Mouse (Mus musculus) adrenal gland, postnatal 10 days (tissue): ENCODE results near the gene Ugp2. TPM values are rescaled to one million over a fixed set of nuclear protein-coding genes. Genes with fewer than 3 reads are reported as not detected.
"Not testable (repeated sequence)": the region's sequence is repeated elsewhere in the genome, so short reads cannot be mapped to it uniquely, and the experiment has no call there.

Experiments used
- DNase-seq: peaks from one replicate; pipeline ENCODE4 v3.0.0; 2021; ENCODE audit warnings: mixed read lengths
- microRNA-seq: library from miRNA; unstranded; fragments of <30 nt; microRNA quantifications from one replicate; pipeline ENCODE4 v1.2.0, GENCODE M21; 2021
- total RNA-seq, 2 experiments: library from RNA; stranded (reverse); gene quantifications; 2 replicates each; pipeline ENCODE4 v1.2.3; 2021

Ugp2 gene
- total RNA-seq, 2 experiments from 2014 or later: 104 to 105 TPM

DNA sequence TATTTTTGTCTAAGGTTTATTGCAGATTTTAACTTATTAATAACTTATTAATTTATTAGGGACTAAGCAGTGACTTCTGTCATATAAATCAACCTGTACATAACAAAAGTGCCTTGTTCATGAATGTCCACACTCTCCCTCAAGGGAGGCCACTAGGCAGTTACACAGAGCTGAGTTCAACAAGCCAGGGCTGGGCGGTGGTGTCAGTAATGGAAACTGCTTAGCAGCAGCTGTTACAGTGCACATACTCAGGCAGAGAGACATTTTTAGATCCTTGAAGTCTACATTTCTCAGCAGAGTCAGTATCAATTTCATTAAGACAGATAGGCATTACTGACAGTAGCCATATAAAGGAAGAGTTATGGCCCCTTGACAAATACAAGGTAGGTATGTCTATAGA lies 33.1 kb downstream of the Ugp2 start:
- DNase-seq: no peak

DNA sequence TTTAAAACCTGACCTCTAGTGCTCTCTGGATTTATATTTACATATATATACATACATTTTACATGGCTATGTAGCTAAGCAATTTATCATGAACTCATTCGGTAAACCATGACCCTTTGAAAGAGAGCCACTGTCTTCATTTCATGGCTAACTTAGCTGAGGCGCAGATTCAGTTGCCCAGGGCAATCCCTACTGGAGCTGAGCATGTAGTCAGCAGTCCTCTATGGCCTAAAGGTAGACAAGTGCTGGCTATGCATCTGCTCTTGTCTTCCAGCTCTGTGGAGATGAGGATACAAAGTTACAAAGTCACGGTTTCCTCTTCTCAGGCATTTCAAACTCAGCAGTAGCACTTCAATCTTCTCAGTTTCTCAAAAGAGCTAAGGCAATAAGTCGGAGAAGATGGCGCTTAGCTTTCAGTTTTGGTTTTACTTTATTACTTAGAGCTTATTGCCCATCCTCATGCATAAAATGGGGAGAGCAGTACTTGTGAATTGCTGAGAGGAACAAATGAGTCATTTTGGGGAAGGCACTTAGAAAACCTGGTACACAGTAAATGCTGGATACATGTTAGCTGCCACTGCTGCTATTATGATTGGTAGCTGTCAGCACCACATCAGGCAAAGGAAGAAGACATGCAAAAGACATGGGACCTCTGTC lies 38.2 kb downstream of the Ugp2 start:
- DNase-seq: no peak

DNA sequence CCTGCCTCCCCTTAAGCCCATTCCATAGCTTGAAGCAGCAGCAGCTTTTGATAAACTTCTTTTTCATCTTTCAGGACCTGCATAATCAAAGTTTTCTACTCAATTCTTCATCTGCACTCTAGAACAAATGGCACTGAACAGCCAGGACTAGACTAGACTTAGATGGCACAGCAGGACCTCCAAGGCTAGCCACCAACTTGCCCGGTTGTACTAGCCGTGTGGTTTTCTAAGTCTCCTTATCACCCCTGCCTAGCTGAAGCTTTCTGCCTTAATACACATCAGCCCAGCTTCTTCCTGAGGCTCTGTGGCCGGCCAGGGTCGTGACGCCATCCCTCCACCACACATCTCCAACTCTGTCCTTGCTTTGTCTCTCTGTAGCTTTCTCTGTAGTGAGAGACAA lies 42.9 kb downstream of the Ugp2 start:
- DNase-seq: no peak

DNA sequence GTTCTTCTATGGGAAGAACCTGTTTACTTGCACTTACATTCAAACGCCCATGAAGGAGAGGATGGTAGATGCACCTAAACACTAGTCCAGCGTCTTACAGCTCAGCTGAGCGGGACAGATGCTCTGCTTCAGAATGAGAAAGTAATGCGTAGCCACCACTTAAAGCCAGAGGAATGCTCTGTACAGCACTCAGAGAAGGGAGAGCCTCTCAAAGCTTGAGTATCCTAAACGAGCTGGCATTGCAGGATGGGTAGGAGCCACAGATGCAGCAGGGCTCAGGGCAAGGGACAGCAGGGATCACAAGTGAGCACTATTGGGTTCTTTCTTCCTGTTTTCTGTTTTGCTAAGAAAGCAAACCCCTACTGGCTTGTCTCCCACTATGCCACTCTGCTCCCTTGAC lies 43.5 kb downstream of the Ugp2 start:
- no peak for DNase-seq

DNA sequence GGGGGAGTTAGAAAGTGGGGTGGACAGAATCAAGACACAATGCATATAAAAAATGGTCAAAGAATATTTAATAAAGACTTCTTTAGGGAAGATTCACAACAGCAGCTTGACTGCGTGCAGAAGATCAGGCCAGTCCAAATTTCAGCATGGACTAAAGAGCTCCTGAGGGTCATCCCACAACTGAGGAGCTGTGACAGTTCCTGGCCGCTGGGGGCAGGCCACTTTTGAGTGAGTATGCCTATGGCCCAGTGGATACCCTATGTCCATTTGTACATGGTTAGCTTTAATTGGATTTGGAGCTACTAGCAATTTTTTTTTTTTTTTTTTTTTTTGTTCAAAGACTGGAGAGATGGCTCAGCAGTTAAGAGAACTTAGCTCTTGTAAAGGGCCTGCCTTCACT lies 44.2 kb downstream of the Ugp2 start:
- DNase-seq: no peak

DNA sequence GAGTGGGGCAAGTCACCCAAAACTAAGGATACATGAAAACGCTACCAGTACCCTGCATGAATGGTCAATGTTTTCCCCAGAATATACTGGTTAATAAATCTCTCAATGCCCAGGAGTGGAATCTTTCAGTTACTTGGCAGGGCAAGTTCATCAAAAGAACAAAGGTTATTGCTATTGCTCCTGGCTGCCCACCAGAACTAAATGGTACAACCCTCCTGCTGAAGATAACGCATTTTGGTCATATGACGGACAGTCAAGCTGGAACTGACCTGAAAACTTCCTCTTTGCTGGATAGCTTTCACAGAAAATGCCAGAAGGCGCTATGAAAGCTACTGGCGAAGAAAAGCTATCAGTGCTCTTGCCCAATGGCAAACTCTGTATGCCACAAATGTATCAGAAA lies 45.2 kb downstream of the Ugp2 start:
- DNase-seq: no peak

DNA sequence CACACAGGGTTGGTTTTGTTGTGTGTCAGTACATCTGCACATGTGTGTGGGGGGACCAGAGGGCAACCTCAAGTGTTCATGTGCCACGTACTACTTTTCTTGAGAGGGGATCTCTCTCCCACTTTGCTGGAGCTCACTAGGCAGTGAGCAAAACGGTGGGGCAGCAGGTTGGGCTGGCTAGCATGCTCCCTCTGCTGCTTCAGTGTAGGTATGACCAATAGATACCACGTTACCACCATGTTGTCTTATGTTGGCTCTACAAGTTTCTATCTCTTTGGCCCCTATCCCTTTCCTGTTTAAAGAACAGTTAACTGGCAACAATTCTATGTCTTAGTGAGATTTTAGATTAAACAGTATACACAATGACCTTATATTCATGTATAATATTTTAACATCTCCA lies 48.7 kb downstream of the Ugp2 start:
- no peak for DNase-seq

DNA sequence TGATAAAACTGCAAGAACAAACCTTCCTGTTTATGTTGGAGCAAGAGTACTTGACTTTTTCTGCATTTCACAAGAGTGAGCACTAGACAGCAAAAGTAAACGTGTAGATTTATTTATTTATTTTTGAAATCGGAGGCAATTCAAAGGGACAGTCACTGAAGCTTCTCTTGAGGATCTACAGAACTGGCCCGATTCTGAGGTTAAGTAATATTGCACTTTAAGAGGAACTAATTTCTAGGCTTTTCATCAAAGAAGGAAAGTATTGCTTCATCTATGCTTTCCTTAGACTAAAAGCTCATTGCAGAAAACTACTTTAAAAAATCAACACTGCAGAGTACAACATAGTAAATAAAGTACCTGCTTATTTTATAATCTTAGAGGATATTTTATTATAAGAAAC lies 49.4 kb downstream of the Ugp2 start:
- DNase-seq: no peak

DNA sequence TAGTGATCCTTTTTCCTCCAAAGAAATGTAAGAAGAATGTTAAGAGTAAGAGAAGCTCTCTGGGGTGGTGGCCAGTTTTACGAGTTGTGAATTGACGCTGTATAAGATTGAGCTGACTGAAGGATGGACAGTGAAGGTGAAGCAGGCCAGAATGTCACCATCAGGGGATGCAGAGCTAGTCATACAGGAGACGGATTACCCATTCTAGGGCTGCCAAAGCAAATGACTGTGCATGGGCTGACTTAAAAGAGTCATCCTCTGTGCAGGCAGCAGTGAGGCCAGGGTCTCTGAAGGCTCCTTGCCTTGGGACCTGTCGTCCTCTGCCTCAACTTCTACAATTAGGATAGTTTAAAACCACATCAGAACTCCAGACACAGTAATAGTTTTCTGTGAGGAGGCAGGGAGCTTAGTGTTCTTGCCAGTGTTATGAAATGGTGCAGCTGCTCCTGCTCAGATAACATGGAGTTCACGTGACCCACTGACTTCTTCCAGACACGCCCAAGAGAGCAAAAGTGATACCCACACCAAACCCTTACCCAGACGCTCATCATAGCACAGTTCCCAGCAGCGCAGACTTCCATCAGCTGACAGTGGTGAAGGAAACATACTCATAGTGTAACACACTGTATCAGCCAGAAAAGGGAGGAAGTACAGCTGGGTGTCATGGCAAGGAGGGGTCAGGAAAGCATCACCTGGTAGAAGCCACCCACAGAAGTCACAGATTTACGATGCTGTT lies 56.9 kb downstream of the Ugp2 start:
- DNase-seq: no peak

DNA sequence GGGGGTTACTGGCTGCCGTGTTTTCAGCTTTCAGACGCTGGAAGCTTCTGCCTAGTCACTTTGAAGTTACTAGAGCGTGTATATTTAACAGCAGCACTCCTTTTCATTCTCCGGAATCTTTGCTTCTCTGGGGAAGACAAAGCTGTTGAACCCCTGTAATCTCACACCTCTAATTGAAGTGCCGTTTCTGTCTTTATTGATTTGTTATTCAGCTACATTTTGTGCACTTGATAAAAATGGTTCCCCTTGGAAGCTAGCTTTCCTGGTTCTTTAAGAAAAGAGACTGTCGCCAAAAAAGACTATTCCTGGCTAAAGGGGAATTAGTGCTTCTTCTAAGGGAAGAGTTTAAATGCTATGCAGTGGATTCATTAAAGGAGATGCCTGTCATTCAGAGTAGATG lies 61.5 kb downstream of the Ugp2 start:
- DNase-seq: no peak

DNA sequence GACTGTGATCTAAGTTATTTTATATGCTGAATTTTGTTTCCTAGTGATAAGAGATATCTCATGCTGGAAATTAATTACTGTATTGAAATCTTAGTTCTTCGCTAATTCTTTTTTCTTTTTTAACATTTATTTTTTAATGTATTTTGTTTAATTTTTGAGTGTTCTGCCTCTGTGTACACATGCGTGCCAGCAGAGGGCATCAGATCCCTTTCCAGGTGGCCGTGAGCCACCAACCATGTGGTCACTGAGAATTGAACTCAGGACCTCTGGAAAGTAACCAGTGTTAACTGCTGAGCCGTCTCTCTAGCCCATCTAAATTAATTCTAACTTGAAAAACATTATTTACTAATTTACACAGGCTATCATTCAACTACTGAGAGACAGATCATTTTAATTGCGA lies 62.9 kb downstream of the Ugp2 start:
- peak; percentile 25 for DNase-seq

DNA sequence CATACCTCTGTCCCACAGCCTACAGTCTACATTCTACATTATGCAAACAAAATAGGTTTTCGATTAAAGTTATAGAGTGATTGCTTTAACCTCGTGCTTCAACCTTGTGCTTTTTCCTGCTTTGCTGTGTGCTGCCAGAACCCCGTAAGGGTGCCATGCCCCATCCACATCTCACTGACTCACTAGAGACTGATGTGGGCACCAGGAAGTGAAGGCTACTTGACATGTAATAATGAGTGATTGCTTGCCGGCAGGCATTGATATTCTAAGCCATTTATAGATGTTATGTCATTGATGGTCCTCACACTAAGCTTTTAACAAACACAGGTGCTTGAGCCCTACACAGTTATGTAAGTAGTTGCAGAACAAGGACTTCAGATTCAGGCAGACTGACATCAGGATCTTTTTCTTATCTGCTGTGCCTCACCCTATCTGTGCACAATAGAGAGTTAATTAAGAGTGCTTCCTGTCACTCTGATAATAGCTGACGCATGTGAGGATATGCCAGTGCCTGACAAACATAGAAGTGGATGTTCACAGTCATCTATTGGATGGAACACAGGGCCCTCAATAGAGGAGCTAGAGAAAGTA lies 63.8 kb downstream of the Ugp2 start:
- no peak for DNase-seq

DNA sequence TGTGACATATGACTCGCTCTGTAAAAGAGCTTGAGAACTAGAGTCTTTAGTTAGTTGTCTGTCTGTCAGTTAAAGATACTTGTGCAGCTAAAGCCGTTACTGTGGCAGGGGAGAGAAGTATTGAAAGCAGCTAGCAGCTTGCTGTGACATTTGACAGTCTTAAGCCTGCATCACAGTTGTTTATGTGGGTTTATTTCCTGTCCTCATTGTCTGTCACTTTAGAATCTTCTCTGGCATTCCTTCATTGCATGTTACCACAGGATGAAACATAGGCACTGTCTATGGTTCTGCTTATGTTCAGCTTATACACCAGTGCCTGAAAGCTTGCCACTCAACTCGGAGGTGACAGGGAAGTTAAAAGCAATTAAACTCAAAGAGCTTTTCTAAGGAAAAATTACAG lies 67.4 kb downstream of the Ugp2 start:
- no peak for DNase-seq

DNA sequence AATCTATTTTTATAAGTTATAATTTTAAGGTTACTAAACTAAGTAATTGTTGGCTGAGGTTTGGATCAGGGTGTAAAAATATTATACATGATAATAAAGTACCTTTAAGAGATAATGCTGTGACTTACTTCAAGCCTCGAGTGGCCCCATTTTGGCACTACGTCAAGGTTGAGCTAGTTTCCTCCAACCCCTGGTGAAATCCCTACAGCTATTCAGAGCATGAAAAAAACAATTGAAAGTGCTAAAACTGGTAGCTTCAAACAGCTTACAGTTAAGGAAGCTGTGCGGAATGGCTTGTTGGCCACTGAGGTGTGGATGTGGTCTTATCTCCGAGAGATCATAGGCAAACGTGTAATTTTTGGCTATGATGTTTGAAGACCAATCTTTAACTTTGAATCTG lies 75.5 kb downstream of the Ugp2 start:
- DNase-seq: peak; percentile 10

DNA sequence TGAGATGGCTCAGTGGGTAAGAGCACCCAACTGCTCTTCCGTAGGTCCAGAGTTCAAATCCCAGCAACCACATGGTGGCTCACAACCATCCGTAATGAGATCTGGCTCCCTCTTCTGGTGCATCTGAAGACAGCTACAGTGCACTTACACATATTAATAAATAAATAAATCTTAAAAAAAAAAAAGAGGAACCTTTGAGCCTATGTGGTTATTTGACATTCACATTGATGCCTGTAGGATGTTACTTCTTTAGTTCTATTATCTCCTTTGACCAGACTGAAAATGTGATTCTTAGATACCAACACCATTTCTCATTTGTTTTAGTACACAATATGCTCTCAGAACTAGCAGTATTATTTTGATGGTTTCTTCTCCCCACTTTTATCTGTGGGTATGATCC lies 82.8 kb downstream of the Ugp2 start:
- DNase-seq: not testable (repeated sequence)

DNA sequence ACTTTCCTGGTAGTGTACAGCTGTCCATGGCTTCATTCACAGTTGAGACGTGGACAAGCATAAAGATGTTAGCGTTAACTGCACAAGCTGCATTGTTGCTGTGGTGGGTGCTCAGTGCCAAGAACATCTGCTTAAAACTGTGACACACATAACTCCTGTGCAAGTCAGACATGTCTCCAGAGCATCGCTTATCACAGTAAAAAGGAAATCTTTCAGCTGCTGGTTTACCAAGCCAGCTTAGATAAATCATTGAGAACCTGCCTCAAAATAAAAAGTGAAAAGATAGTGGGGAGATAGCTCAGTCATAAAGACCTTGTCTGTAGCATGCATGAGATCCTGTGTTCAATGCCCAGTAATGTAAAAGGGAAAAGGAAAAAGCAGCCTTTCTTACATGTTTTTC lies 84.6 kb downstream of the Ugp2 start:
- no peak for DNase-seq

DNA sequence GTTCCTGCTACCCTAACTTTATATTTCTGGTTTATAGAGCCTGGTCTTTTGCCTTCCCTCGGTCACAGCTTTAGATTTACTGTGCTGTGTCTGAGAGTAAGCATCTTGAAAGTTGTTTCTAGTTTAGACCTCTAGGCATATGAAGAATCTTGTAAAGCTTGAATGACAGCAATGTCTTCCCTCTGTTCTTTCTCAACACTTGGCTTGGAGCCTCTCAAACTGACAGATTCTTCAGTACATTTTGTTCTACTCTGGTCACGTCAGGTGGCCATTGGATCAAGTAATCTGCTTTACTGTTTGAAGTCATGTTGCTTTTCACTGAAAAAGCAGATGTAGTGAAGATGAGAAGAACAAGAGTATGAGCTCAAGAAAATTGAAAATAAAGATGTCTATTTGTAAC lies 94.8 kb downstream of the Ugp2 start:
- DNase-seq: no peak

Small RNAs within 50 kb of the gene (microRNA-seq; reads per million reads assigned to microRNA genes)
- not detected for gene Mir1933

Other genes starting within 250 kb of the Ugp2 start
- 10 to 100 TPM; 29.9 to 39.0 TPM for gene Vps54, start 131.9 kb downstream of the Ugp2 start, total RNA-seq
- 1 to 10 TPM; 6.9 to 9.9 TPM for gene Wdpcp, start 201.0 kb upstream of the Ugp2 start, total RNA-seq
- gene Mdh1, start 201.2 kb upstream of the Ugp2 start, total RNA-seq: 100 to 1,000 TPM; 587 to 703 TPM